Mouse (Mus musculus): ENCODE measurements around the gene Gja5. TPM values are rescaled to one million over a fixed set of nuclear protein-coding genes. Genes with fewer than 3 reads are reported as not detected.

The Gja5 gene
- polyA plus RNA-seq, 1 experiment from 2014 or later = 2.5 TPM

GRCm38 (mm10) chr3:96992526-96992925, 88.0 kb downstream of the Gja5 start:
- Histone ChIP-seq H3K36me3 (no peaks in the 10 kb centered on the region), H3K9ac (no peak overlapping the region), H3K4me2 (no peak overlapping the region), H3K4me1 (no peaks in the 10 kb centered on the region), H3K27me3 (replicated peaks) (no peaks in the 10 kb centered on the region), H3K4me3 (no peak overlapping the region), H3K9me3 (replicated peaks) (no peaks in the 10 kb centered on the region), H3K27ac (no peak overlapping the region)
- 44% methylated on average over 3 of the region's 3 CpGs for WGBS (ENCODE audit: insufficient replicate concordance)
- ATAC-seq = no peak

DNA sequence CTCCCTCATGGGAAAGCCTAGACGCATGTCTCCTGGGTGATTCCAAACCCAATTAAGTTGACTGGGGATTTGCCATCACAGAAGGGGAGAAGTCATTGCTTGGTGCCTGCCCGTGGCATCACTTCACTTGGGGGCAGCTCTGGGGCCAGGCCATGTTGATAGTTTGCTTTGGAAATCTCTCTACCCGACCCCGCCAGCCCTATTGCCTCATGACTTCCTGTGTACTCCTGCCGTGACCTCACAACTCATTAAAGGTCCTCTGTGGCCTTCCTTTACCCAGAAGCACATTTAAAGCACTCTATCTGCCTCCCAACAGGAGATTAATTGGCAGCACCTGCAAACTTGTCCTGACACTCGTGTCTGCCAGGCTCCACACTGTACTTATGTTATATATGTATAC, 93.3 kb downstream of the Gja5 start:
- Histone ChIP-seq H3K27me3 (replicated peaks) (no peaks in the 10 kb centered on the region), H3K4me1 (no peaks in the 10 kb centered on the region), H3K27ac (no peak overlapping the region), H3K4me3 (no peak overlapping the region), H3K4me2 (no peak overlapping the region), H3K36me3 (no peaks in the 10 kb centered on the region), H3K9me3 (replicated peaks) (no peaks in the 10 kb centered on the region), H3K9ac (no peak overlapping the region)
- ATAC-seq = no peak
- 20% methylated on average over 6 of the region's 6 CpGs for WGBS (ENCODE audit: insufficient replicate concordance)

GRCm38 (mm10) chr3:97003111-97003510, 98.6 kb downstream of the Gja5 start:
- no peaks in the 10 kb centered on the region for H3K4me1 ChIP-seq
- ATAC-seq = no peak
- H3K4me2 ChIP-seq = no peak overlapping the region
- WGBS (ENCODE audit: insufficient replicate concordance) = 83% methylated on average over 10 of the region's 10 CpGs
- no peak overlapping the region for H3K9ac ChIP-seq
- H3K9me3 ChIP-seq (replicated peaks) = no peaks in the 10 kb centered on the region
- H3K36me3 ChIP-seq = no peaks in the 10 kb centered on the region
- no peaks in the 10 kb centered on the region for H3K27me3 ChIP-seq (replicated peaks)
- H3K4me3 ChIP-seq = no peak overlapping the region
- no peak overlapping the region for H3K27ac ChIP-seq

DNA sequence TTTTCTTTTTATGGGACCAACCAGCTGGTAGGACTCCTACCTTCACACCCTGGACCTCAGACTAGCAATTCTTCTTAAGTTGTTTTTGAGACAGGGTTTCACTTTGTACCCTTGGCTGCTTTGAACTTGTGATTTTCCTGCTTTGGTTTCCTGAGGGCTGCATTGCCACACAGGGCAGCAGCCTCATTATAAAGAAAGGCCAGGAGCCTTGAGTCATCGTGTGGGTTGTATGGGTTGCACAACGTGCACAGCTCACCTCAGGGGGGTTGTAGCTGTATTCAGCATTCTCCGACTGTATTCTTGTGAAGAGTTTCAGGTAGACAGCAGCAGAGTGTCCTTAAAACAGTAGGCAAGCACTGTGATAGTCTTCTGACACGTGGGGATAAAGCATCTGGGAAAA, 100.0 kb downstream of the Gja5 start:
- H3K9me3 ChIP-seq (replicated peaks) = no peaks in the 10 kb centered on the region
- H3K4me1 ChIP-seq = no peaks in the 10 kb centered on the region
- 47% methylated on average over 4 of the region's 4 CpGs for WGBS (ENCODE audit: insufficient replicate concordance)
- H3K36me3 ChIP-seq = no peaks in the 10 kb centered on the region
- no peak overlapping the region for H3K4me3 ChIP-seq
- no peak overlapping the region for H3K4me2 ChIP-seq
- no peaks in the 10 kb centered on the region for H3K27me3 ChIP-seq (replicated peaks)
- H3K9ac ChIP-seq = no peak overlapping the region
- no peak overlapping the region for H3K27ac ChIP-seq
- ATAC-seq = no peak

DNA sequence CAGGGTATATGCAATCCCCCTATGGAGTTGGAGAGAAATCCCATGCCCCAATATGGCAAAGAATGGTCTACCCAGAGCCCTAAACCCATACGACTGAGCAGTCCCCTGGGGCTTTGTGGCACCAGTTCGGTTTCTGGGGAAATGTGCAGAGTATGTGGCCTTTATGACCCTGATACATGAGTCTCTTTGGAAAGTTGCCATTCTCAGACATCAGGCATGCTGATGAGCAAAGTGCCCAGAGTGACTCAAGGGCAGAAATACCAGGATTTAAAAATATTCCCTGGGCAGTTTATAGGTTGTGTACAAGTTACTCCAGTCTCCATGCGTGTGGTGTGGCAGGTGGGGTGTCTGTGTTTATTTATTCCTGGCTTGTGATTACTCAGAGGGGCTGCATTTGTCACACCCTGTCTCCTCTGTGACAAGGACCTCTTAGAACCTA, 102.5 kb downstream of the Gja5 start:
- H3K27ac ChIP-seq = no peak overlapping the region
- H3K9ac ChIP-seq = no peak overlapping the region
- H3K4me3 ChIP-seq = no peak overlapping the region
- 58% methylated on average over 3 of the region's 3 CpGs for WGBS (ENCODE audit: insufficient replicate concordance)
- H3K9me3 ChIP-seq (replicated peaks) = no peaks in the 10 kb centered on the region
- ATAC-seq = no peak
- no peaks in the 10 kb centered on the region for H3K4me1 ChIP-seq
- no peaks in the 10 kb centered on the region for H3K36me3 ChIP-seq
- H3K27me3 ChIP-seq (replicated peaks) = no peaks in the 10 kb centered on the region
- H3K4me2 ChIP-seq = no peak overlapping the region

DNA sequence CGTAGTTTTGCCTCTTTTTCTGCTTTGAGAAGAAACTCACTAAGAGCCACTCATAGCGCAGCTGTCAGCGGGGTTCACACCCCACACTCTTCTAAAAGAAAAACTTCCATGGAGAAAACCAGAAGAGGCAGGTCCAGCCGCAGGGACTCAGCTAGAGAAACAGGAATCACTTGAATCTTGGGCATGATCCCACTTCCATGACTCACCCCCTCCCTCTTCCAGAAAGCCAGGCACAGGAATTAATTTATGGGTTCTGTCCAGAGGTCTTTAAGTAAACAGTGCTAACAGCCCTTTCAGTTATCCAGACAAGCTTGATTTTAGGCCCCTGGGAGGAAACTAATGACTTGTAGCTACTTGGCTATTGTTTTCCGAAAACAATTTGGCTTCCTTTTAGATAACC, 120.7 kb downstream of the Gja5 start:
- no peak overlapping the region for H3K4me2 ChIP-seq
- WGBS (ENCODE audit: insufficient replicate concordance) = 60% methylated on average over 5 of the region's 5 CpGs
- no peak overlapping the region for H3K27ac ChIP-seq

GRCm38 (mm10) chr3:97032053-97032496, 127.6 kb downstream of the Gja5 start:
- H3K27me3 ChIP-seq (replicated peaks) = peaks cover 18% of the 10 kb centered on the region; the same call in 1 of the 2 replicates
- WGBS (ENCODE audit: insufficient replicate concordance) = 3% methylated on average over 10 of the region's 10 CpGs
- no peak for ATAC-seq
- H3K36me3 ChIP-seq = no peaks in the 10 kb centered on the region
- H3K27ac ChIP-seq = no peak overlapping the region
- H3K9me3 ChIP-seq (replicated peaks) = no peaks in the 10 kb centered on the region
- H3K9ac ChIP-seq = 0 out of 2 replicates have a peak overlapping the region, but pooled peaks have one; percentile 7
- H3K4me2 ChIP-seq = peak overlapping the region; percentile 47
- peak overlapping the region; percentile 18; the same call in 1 of the 2 replicates for H3K4me3 ChIP-seq
- no peaks in the 10 kb centered on the region for H3K4me1 ChIP-seq

More for the DNA sequence above, 120.7 kb downstream of the Gja5 start:
- Histone ChIP-seq H3K27me3 (replicated peaks) (no peaks in the 10 kb centered on the region), H3K4me1 (no peaks in the 10 kb centered on the region), H3K36me3 (no peaks in the 10 kb centered on the region), H3K9ac (no peak overlapping the region), H3K4me3 (no peak overlapping the region), H3K9me3 (replicated peaks) (no peaks in the 10 kb centered on the region)
- no peak for ATAC-seq

GRCm38 (mm10) chr3:97035558-97035957, 131.1 kb downstream of the Gja5 start:
- Histone ChIP-seq H3K36me3 (no peaks in the 10 kb centered on the region), H3K4me1 (no peaks in the 10 kb centered on the region), H3K9me3 (replicated peaks) (no peaks in the 10 kb centered on the region), H3K27ac (no peak overlapping the region), H3K9ac (no peak overlapping the region), H3K4me3 (no peak overlapping the region), H3K4me2 (no peak overlapping the region), H3K27me3 (replicated peaks) (peaks cover 18% of the 10 kb centered on the region; the same call in 1 of the 2 replicates)
- 42% methylated on average over 3 of the region's 3 CpGs for WGBS (ENCODE audit: insufficient replicate concordance)
- no peak for ATAC-seq

DNA sequence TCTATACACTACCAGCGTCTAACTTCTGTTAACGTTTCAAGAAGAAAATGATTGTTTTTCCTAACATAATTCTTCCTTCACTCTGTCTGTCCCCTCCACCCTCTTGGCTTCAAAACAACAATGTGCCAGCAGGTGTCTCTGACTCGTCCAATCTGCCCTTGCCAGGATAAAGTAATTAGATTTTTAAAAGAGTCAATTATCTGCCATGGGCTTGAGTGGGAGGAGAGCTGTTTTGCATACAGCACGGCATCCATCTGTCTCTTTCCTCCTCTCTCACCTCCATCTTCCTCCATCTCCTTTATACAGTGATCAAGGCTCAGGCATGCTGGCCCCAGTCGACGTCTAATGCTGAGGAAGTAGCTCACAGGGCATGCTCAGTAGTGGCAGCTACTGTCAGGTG, 132.6 kb downstream of the Gja5 start:
- no peak overlapping the region for H3K27ac ChIP-seq
- H3K4me3 ChIP-seq = no peak overlapping the region
- H3K27me3 ChIP-seq (replicated peaks) = 0 out of 2 replicates have a peak, but pooled peaks cover 4% of the 10 kb centered on the region
- H3K4me2 ChIP-seq = no peak overlapping the region
- no peaks in the 10 kb centered on the region for H3K9me3 ChIP-seq (replicated peaks)
- 65% methylated on average over 6 of the region's 6 CpGs for WGBS (ENCODE audit: insufficient replicate concordance)
- no peak overlapping the region for H3K9ac ChIP-seq
- no peaks in the 10 kb centered on the region for H3K36me3 ChIP-seq
- ATAC-seq = no peak
- no peaks in the 10 kb centered on the region for H3K4me1 ChIP-seq

- ATAC-seq = no peak
- Histone ChIP-seq H3K36me3 (no peaks in the 10 kb centered on the region), H3K9me3 (replicated peaks) (no peaks in the 10 kb centered on the region), H3K9ac (no peak overlapping the region), H3K4me1 (peaks cover 5% of the 10 kb centered on the region; the same call in 1 of the 2 replicates), H3K4me3 (no peak overlapping the region), H3K27me3 (replicated peaks) (no peaks in the 10 kb centered on the region), H3K27ac (no peak overlapping the region), H3K4me2 (no peak overlapping the region)
- 66% methylated on average over 6 of the region's 6 CpGs for WGBS (ENCODE audit: insufficient replicate concordance)
These were observed 135.2 kb downstream of the Gja5 start for GRCm38 (mm10) chr3:97039721-97040120.

DNA sequence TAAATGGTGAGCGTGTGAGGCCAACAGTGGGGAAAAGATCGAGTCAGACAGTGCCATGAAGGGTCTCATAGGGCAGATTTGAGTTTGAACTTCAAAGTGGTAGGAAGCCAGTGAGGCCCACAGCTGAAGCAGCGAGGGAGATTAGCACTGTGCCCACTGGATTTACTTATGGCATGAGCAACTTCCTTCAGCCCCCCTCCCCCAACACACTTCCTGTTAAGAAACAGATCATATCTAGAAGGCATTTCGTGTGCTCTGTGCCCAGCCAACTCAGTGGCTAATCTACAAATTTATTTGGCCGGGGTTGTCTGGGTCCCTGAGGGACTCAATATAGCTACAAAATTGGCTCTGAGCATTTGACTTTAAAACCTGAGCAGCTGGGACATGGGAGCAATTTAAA, 139.7 kb downstream of the Gja5 start:
- no peaks in the 10 kb centered on the region for H3K27me3 ChIP-seq (replicated peaks)
- 31% methylated on average over 5 of the region's 5 CpGs for WGBS (ENCODE audit: insufficient replicate concordance)

DNA sequence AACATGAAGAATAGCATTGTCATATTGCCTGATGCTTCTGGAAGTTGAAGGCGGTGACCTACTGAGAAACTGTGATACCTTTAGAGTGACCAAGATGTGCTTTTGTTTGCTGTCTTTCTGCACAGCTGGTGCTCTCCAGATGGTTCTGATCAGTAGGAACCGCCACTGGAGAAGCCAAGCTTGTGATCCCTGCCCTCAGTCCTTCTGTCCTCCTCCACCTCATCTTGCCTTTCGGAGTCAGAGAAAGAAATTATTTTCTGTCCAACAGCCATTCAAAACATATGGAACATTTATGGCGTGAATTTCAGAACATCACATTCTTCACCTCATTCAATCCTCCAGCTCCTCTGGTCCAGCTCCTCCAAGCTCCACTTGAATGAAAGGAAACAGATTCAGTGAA, 143.3 kb downstream of the Gja5 start:
- H3K9me3 ChIP-seq (replicated peaks) = no peaks in the 10 kb centered on the region
- no peak overlapping the region for H3K4me3 ChIP-seq
- H3K36me3 ChIP-seq = no peaks in the 10 kb centered on the region
- no peak overlapping the region for H3K27ac ChIP-seq
- H3K9ac ChIP-seq = no peak overlapping the region
- ATAC-seq = no peak
- peaks cover 5% of the 10 kb centered on the region; the same call in 1 of the 2 replicates for H3K4me1 ChIP-seq
- H3K4me2 ChIP-seq = no peak overlapping the region
- WGBS (ENCODE audit: insufficient replicate concordance) = 78% methylated on average over 4 of the region's 4 CpGs
- no peaks in the 10 kb centered on the region for H3K27me3 ChIP-seq (replicated peaks)

More for the DNA sequence above, 139.7 kb downstream of the Gja5 start:
- Histone ChIP-seq H3K9me3 (replicated peaks) (no peaks in the 10 kb centered on the region), H3K27ac (no peak overlapping the region), H3K9ac (no peak overlapping the region), H3K4me1 (peaks cover 5% of the 10 kb centered on the region; the same call in 1 of the 2 replicates), H3K36me3 (no peaks in the 10 kb centered on the region), H3K4me2 (no peak overlapping the region), H3K4me3 (no peak overlapping the region)
- no peak for ATAC-seq

- H3K9ac ChIP-seq = no peak overlapping the region
- H3K4me2 ChIP-seq = no peak overlapping the region
- H3K4me3 ChIP-seq = no peak overlapping the region
- no peaks in the 10 kb centered on the region for H3K27me3 ChIP-seq (replicated peaks)
- no peak for ATAC-seq
- H3K9me3 ChIP-seq (replicated peaks) = no peaks in the 10 kb centered on the region
- H3K36me3 ChIP-seq = no peaks in the 10 kb centered on the region
- H3K27ac ChIP-seq = no peak overlapping the region
- H3K4me1 ChIP-seq = peaks cover 5% of the 10 kb centered on the region; the same call in 1 of the 2 replicates
These were observed 143.9 kb downstream of the Gja5 start for GRCm38 (mm10) chr3:97048360-97048759.
